Mouse (Mus musculus) urinary bladder, postnatal 4 days (tissue): ENCODE measurements around the gene Slc30a4.
A peak's percentile ranks its signal among the peaks of the same experiment; 100 is the strongest.

Source experiments
- DNase-seq, 2 experiments: peaks; one replicate each; pipeline ENCODE4 v3.0.0; 2021 to 2022; ENCODE audit warnings: low spot score in 2 of 2

Gene Slc30a4

DNA sequence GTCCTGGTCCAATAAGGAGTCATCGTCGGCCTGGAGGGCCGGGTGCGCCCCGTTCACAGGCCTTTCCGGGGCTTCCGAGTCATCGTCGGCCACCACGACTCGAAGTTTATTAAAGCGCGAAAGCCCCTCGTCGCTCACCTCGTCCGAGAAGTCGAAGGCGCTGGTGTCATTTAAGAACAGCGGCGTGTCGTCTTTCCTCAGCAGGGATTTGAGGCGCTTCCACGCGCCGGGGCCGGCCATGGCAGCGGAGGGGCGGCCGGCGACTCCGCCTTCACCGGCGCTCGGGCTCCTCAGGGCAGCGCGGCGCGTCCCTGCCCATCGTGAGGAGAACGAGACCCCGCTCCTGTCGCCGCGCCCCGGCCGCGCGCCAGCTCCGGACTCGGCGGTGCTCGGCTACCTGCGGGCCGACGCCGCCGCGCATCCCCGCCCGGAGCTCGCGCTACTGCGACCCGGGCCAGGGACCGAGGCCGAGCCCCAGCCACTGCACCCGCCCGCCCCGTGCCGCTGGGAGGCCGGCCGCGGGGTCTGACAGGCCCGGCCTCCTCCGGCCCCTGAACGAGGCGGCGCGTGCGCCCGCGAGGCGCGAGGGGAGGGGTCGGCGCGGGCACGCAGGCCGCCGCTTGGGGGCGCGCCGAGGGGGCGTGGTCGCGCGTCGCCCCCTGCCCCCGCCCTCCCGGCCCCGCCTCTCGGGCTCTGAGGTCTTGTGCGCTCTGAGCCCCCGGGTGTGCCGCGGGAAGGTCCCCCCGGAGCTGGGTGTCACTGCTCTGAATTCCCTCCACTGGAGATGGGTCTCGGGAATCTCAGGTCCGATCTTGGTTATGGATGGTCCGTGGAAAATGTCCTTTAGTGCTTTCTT lies at the start of gene Slc30a4:
Slc30a4 (minus strand) TSS at position 483 of the 856 bp plus-strand sequence.
- DNase-seq: peak; percentile 78 to 80

DNA sequence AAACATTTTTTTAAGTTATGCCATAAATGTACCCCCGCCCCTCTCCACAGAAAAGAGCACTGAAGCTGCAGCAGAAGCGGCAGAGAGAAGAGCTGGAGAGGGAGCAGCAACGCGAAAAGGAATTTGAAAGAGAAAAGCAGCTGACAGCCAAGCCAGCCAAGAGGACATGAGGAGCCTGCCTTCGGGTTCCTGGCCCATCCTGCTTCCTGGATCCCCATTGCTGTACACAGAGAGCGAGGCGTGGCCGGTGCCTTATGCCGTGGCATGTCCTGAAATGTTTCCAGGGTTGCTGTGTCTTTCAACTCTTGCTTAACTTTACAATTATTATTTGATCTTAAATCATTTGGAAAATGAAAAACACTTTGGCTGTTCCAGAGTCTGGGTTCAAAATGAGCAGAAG lies 44.0 kb upstream of the Slc30a4 start:
- DNase-seq: no peak

DNA sequence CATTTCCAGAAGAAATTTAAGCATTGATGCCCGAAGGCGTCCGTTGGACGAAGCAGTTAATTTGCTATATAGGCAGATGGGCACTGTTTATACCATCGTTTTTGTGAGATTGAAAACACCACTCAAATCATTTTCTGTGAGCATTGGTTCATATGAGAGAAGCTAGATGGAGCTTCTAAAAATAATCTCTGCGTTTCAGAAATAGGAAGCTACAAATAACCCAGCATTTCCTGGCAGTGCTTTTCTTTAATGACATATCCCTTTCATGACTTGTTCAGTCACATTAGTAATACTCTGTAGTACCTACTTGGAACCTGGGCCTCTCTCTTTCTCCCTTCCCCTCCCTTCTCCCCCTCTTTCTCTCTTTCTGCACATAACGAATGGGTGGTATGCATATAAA lies 36.6 kb upstream of the Slc30a4 start:
- no peak for DNase-seq

DNA sequence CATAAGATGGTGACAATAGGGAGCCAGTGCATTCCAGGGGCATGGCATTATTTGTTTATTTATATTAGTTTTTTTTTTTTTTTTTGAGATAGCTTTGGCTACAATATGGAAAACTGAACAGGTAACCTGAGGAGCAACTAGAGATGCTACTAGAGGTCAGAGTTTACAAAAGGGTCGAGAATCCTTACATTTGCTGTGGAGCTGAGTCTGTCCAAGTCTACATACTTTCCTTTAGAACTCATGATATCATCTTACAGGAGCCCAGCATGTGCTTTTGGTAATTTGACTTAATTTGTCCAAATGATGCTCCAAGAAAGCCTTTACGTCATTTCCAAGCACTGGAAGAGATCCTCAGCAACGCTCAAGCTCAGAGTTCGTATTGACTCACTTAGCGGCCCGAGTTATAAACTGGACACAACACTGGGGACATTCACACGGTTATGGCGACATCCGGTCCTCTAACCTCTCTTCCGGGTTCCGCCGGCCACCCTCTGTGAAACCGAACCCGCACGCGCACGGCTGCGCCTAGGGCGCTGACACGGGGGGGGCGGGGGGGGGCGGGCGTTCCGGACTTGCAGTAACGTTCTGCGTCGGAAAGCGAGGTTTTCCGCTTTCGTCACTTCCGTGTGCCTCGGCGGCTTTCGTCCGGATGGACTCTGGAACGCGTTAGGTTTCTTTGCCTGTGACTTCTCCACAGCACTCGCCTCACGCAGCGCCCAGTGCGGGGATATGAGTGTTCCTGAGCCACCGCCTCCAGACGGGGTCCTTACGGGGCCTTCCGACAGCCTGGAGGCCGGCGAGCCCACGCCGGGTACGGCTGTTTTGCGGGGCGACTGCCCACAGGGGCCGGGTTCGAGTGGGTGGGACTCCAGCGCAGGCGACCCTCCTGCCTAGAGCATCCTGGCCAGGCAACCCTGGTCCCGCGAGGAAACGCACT lies 35.7 kb upstream of the Slc30a4 start, which contains the start of gene Bloc1s6:
Bloc1s6 (plus strand) TSS at position 610 of the 937 bp plus-strand sequence.
- peak; percentile 83 to 88 for DNase-seq

DNA sequence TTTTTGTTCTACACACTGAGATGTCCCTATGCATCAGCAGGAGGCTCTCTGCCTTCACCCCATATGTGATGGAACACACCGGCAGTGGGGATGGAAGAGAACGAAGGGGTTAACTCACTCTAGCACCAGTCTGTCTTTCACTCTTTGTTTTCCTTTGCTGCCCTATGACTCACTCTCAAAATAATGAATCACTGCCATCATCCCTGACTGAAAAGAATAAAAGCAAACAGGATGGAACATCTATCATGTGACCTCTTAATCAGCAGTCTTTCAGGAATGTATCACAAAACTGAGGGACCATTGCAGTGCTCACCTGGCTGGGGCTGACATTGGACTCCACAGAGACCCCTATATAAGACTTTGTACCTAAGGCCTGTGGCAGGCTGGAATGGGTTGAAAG lies 29.0 kb upstream of the Slc30a4 start:
- no peak for DNase-seq

DNA sequence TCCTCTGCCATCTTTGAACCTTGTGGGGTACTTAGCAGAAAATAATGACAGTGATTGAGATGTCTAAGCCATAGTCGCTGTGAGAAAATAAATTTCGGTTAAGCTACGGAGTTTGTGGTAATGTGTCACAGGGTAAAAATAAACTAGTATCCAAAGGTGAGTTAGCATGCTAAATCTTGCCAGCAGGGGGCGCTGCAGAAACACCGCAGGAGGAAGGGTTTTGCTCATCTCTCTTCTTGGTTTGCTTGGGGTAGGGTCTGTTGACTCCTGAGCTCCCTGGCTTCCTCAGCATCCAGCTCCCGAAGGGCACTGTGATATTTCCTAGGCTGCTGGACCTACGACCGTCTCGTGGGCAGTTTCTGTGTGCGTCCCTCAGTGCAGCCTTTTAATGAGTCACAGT lies 23.1 kb upstream of the Slc30a4 start:
- DNase-seq: no peak

DNA sequence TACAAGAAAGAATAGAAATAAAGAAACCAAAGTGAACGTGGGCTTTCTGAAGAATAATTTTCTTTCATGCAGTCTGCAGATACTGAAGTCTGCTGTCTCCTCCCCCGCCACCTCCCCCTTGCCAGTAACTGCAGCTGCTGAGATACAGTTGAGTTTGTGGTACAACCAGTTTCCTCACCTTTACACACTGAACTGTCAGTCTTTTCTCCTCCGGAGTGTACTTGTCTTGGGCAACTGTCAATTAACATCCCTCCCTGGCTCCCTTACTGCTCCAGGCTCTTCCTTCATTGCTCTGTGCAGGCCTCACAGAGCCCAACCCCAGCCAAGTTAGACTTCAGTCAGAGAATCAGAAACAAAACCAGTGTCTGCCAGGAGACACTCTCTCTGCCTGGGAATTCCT lies 18.1 kb upstream of the Slc30a4 start:
- no peak for DNase-seq

DNA sequence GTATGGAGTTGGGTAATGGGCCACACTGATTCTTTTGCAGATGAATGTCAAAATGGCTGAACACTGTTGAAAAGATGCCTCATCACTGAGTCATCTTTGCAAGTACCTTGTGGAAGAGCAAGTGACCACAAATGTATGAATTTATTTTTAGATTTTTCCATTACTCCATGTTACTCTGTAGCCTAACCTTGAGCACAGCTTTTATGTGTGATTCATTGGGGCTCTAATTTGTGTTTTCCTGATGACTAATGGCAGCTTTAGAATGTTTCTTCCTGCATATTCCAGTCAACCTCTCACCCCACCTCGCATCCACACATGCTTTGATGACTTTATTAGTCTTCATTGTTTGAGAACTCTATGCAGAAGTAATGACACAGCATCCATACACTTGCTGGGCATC lies 16.8 kb upstream of the Slc30a4 start:
- no peak for DNase-seq

DNA sequence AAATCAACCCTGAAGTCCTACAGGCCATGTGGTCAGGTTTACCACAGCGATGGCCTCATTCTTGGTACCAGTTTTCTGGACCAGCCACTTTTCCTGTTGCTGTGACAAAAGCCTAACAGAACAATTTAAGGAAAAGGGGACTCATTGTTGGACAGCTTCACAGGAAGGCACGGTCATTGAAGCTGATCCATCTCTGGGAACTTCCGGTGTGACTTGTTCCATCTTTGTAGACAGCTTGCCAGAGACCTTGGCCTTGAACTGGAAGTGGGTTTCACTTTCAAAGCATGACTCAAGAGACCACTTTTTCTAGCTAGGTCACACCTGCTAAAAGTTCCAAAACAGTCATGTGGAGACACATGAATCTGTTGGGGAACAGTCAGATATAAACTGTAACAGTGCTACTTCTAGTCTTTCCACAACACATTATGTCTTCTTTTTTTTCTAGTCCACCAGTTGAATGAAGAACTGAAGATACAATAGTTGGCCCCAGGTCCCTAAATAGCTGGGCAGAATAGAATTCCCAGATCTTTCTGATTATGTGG lies 13.9 kb upstream of the Slc30a4 start:
- DNase-seq: no peak

DNA sequence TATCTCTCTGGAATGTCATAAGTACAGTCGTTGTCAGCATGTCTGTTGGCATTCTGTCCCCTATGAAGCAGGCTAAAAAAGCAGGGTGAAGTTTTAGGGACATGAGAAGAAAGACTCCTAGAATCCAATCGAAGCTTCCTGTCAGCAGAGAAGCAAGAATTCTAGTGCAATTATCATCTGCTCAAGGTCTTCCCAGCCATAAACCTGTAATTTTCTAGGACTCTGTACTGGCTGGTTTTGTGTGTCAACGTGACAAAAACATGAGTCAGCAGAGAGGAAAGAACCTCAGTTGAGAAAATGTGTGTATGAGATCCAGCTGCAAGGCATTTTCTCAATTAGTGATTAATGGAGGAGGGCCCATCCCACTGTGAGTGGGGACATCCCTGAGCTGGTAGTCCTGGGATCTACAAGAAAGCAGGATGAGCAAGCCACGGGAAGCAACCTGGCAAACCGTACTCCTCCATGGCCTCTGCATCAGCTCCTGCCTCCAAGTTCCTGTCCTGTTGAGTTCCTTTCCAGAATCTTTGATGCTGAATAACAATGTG lies 12.8 kb upstream of the Slc30a4 start:
- DNase-seq: no peak

DNA sequence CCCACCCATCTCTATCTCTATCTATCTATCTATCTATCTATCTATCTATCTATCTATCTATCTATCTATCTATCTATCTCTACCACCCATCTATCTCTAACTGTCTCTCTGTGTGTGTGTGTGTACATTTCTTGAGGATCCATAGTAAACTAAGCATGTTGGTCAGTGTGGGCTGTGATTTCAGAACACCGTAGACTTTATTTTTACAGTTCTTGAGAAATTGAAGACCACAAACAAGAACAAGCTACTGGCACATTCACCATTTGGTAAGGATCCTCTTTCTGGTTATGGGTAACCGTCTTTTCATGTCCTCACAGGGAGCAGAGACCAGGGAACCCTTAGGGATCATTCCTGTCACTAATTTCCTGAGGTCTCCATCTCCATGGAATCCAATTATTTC lies 10.4 kb upstream of the Slc30a4 start:
- DNase-seq: no peak

DNA sequence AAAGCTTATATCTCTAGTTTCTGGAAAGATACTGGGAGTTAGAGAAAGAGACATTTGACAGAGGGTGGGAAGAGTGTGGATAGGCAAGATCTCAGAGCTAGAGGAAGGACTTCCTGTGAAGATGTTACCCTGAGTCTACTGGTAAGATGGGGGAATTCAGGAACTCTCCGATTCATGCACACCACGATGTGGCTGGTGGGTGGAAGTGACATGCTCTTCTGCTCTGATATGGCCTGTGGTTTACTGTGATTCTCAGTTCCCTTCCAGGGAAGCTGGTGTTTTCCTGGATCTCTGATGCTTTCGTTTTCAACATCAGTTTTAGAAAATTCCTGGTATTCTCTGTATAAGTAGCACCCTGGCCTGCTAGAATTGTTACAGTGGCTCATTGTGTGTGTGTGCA lies 9.4 kb upstream of the Slc30a4 start:
- DNase-seq: no peak

DNA sequence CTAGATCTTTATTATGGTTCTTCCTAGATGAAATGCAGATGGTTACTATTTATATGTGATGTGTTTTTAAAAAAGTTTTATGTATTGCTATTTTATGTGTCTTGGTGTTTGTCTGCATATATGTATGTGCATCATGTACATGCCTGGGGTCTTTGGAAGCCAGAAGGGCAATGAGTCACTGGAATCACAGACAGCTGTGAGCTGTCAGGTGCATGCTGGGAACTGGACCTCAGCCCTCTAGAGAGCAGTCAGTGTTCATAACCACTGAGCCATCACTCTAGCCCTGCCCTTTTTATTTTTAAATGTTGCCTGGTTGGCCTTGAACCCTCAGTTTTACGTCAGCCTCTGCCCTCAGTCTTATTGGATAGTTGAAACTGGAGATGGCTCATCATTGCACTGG lies 6.7 kb upstream of the Slc30a4 start:
- DNase-seq: no peak

DNA sequence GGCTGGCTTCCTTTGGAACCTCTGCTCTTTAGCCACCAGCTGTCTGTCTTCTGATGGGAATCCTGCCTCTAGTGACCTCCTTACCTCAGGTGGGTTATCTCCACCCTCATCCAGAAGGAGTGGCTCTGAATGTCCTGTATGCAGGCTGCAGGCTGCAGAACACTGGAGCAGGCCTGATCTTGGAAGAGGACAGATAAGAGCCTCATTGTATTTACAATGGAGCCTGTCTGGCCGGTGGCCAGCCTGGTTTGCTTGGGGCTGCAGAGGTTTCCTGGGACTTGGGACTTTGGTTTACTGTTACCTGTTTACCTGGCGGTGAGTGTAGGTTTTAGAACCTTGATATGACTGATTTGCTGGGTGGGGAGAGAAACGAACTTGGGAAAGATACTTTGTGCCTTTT lies 5.6 kb upstream of the Slc30a4 start:
- DNase-seq: peak in 1 of 2 experiments; percentile 25

DNA sequence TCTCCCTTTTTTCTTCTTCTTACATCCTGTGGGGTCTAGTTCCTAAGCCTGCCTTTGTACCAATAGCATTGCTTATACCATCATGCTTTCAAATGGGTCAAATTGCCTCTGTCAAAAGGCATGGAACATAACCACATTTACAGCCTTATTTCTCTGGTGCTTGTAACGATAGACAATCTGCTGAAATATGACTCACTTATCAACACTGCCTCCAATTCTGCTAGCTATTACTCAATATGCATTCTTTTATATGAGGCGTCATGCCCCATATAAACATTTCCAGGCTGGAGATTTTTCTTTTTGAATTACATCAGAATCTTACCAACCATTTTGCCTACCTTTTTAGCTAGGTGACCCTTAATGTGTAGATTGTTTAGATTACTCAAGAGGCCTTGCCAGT lies 2.1 kb upstream of the Slc30a4 start:
- no peak for DNase-seq

DNA sequence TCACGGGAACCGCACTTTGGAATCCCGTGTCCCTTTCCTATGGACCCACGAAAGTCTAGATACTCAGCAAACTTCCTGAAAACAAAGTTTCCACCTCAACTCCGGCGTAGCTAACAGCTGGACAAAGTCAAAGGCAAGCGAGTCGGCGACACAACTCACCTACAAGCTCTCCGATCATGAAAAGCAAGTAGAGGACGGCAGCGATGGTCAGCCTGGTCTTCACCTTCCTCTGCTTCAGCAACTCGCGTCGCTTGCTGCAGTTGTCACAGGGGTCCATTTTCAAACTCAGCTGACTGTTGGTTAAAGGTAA lies 637 bp downstream of the Slc30a4 start:
- no peak for DNase-seq

DNA sequence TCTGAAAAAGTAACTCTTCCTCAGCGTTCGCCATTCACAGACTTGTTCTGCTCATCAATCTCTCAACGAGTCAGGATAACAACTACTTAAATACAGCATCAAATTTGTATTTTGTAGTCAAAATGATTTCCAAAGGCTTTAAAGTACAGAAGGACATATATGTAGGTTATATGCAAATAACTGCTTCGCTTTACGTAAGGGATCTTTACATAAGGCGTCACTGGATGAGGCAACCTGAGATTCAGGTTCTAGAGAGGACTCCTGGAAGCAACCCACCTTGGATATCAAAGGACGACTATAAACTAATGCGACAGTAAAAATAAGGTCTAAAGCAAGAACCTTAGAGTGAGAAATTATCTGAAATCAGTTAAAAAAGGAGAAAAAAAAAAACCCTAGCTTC lies 1.5 kb downstream of the Slc30a4 start:
- no peak for DNase-seq

DNA sequence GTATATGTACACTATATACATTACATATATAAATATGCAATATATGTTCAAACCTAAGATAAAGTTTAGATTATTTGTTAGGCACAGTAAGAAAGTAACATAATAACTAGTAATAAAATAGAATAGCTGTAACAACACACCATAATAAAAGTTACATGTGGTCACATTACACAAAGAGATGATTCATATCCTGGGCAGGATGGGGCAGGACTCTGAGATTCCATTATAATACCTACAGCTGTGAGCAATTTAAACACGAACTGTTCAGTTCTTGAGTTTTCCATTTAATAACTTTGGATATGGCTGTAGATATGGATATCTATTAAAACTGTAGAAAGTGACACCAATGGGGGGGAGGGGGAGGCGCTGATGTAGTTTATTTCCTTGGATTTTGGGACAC lies 4.9 kb downstream of the Slc30a4 start:
- DNase-seq: no peak

DNA sequence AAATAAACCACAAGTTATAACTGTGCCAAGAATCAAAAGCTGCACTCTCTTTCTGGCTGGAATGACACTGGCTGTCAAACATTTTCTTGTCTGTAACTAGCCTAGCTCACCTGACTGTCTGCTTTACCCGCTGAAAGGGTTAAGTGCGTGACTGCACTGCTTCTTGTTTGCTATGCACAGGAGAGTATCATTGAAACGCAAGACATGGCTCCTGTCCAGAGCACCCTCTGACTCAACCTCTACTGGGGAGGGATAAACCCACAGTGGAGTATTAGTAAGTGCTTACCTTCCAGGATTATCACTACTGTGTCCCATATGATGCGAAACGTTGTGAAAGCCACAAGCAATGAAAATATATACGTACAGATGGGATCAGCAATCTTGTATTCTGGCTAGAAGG lies 15.8 kb downstream of the Slc30a4 start:
- no peak for DNase-seq

DNA sequence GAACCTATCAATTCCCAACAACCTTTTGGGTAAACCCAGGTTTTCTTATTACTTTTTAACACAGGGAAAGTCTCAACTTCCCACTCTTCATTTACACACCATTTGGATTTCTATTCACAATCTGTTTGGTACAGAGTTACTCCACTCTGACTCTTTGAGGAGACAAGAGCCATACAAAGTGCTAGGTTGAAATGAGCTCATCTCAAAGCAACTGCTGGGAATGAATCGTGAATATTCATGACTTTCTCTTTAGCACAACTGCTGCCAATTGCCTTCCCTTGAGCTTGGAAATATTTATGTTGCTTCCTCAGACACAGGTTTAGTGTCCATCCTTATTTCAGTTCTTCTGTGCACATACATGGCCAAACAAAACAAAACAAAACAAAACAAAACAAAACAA lies 18.8 kb downstream of the Slc30a4 start:
- DNase-seq: no peak

DNA sequence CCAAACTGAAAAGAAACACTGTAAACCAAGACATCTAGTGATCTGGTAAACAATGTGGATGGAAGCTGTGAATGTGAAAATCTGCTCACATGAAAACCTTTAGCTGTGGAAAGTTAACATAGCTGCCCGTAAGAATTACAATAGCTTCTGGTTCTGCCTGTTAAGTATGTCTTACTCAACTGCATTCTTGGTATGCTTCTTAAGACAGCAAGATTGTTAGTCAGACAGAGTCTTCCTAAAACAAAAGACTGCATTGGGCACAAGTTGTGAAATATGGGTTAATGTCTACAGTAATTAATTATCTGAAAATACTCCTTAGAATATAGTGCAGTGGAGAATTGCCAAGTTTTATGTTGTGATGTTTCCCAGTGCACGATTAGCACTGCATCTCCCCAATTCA lies 19.9 kb downstream of the Slc30a4 start:
- no peak for DNase-seq

DNA sequence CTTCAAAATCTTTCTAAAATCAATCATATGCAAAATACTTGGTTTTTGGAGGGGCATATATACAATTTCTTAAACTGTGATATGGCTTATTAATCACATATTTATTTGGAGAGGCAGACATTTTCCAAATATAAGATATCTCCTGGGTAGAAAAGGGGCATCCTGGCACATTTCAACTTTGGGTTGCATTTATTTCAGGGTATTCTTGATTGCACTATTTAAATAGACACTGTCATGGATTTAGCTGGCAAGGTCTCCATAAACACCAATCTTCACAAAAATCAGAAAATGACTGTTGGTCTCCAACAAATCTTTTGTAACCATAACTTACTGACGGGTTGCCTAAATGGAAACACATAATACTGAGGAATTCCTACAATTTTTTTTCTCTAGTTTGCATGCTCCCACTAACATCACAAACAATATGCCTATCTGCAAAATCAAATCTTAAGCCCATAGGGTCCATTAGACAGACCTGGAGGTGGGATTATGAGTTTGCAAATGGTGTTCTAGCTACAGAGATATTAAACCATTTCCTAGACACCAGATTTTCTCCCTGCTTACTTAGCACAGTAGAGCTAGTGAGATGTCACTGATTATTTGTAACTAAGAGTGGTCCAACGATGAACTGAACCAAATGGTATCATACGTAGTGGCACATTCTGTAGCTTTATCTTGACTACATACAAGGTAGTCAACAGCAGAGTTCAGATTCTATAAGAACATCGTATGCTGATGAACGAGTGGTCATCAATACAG lies 20.9 kb downstream of the Slc30a4 start:
- DNase-seq: no peak
